ENCODE assay signal across 10 mouse cellular contexts in the genomic region with DNA sequence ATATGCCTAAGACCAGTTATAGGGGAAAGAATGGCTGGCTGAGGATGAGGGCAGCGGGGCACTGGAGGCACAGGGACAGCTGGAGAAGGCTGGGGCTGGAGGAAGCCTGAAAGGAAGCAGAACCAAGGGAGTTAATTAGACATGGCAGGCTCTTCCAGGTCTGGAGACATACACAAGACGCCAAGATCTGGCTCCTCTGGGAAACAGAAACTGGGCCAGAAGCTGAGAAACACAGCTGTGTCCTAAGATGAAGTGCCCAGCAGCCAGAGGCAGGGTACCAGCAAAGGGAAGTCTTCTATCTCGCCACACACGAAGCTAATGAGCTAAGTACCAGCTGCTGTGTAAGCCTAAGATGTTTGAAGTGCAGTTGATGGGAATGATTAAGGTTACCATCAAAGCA.
A peak's percentile ranks its signal among the peaks of the same experiment; 100 is the strongest.
DNase-seq lines count a peak whose midpoint lies in the region; ATAC-seq and TF ChIP-seq lines count a peak whose summit lies in the region.
"Had no signal": no experiment of that assay in that cellular context is flagged by ENCODE, and none has a peak within 500 bp of the region (broad histone marks: within the 10 kb centered on the region; RNA-seq: fewer than 3 reads in every experiment).

No protein-coding gene starts in this region.

- intact Hi-C loops in left cerebral cortex, postnatal 4 days (cut with DNase I) = no loop called here
- intact Hi-C loops in left cerebral cortex, postnatal 25 days (cut with DNase I) = no loop called here

- H3K4me1 ChIP-seq in forebrain, postnatal 0 days (ENCODE audit: insufficient read depth) = no peaks in the 10 kb centered on the region
- H3K4me1 ChIP-seq in midbrain, embryonic 14.5 days (ENCODE audit: control insufficient read depth, insufficient read depth, low read length) = peaks cover 6% of the 10 kb centered on the region; the same call in 1 of the 2 replicates
- H3K4me1 ChIP-seq: liver, embryonic 13.5 days had no signal

- no peak overlapping the region for H3K9ac ChIP-seq in forebrain, postnatal 0 days
- no peak overlapping the region for H3K9ac ChIP-seq in midbrain, embryonic 14.5 days (replicated peaks; ENCODE audit: low read length)
- H3K9ac ChIP-seq: liver, embryonic 13.5 days had no signal

- H3K27me3 ChIP-seq in forebrain, postnatal 0 days (ENCODE audit: insufficient read depth, low read length) = no peaks in the 10 kb centered on the region
- H3K27me3 ChIP-seq in midbrain, embryonic 14.5 days (ENCODE audit: control insufficient read depth, insufficient read depth, low read length) = no peaks in the 10 kb centered on the region
- H3K27me3 ChIP-seq: liver, embryonic 13.5 days had no signal

- no peaks in the 10 kb centered on the region for H3K9me3 ChIP-seq in forebrain, postnatal 0 days (ENCODE audit: low read length)
- H3K9me3 ChIP-seq in midbrain, embryonic 14.5 days (ENCODE audit: control insufficient read depth, low read length) = no peaks in the 10 kb centered on the region
- H3K9me3 ChIP-seq: liver, embryonic 13.5 days had no signal

- DNase-seq in left cerebral cortex, postnatal 4 days = peak; percentile 76
- DNase-seq in left cerebral cortex, postnatal 25 days (ENCODE audit: low spot score in 2 of 2) = no peak
- DNase-seq in forebrain, postnatal 0 days = peak; percentile 37
- DNase-seq in heart, adult 8-10 months (ENCODE audit: low spot score) = peak; percentile 38
- DNase-seq in midbrain, embryonic 14.5 days = peak; percentile 51
- DNase-seq in thymus, adult 18-20 months = no peak
- no peak for DNase-seq in spleen, adult 18-20 months
- DNase-seq: liver, embryonic 13.5 days; thymus, postnatal 25 days had no signal

- peak; percentile 66 for ATAC-seq in forebrain, postnatal 0 days
- ATAC-seq in midbrain, embryonic 14.5 days (ENCODE audit: low FRiP score, low TSS enrichment) = no peak

- no peak overlapping the region for H3K4me2 ChIP-seq in forebrain, postnatal 0 days (ENCODE audit: low read depth)
- no peak overlapping the region for H3K4me2 ChIP-seq in midbrain, embryonic 14.5 days (ENCODE audit: low read length)
- H3K4me2 ChIP-seq: liver, embryonic 13.5 days had no signal

- H3K36me3 ChIP-seq in forebrain, postnatal 0 days (ENCODE audit: insufficient read depth) = no peaks in the 10 kb centered on the region
- H3K36me3 ChIP-seq in midbrain, embryonic 14.5 days (ENCODE audit: control insufficient read depth, insufficient read depth, low read length) = no peaks in the 10 kb centered on the region
- H3K36me3 ChIP-seq: liver, embryonic 13.5 days had no signal

- 35% methylated on average over 4 of the region's 4 CpGs for WGBS in forebrain, postnatal 0 days
- 47% methylated on average over 4 of the region's 4 CpGs for WGBS in midbrain, embryonic 14.5 days

- H3K27ac ChIP-seq in forebrain, postnatal 0 days (ENCODE audit: low read depth, low read length) = no peak overlapping the region
- H3K27ac ChIP-seq in midbrain, embryonic 14.5 days (replicated peaks; ENCODE audit: low read depth, low read length) = peak overlapping the region; percentile 61
- H3K27ac ChIP-seq: kidney, postnatal 0 days; liver, embryonic 13.5 days had no signal

- no peak overlapping the region for H3K4me3 ChIP-seq in forebrain, postnatal 0 days (ENCODE audit: low read depth, low read length)
- H3K4me3 ChIP-seq in midbrain, embryonic 14.5 days (replicated peaks; ENCODE audit: low read depth, low read length) = no peak overlapping the region
- H3K4me3 ChIP-seq: liver, embryonic 13.5 days had no signal

- TF ChIP-seq CTCF in forebrain, postnatal 0 days (IDR thresholded peaks at IDR 0.05; ENCODE audit: low read depth) = no peak

Comparison
In these comparisons a context has a peak if more than half of its experiments do, and no peak if none do; other contexts are left out.
1. DNase-seq: peak in left cerebral cortex, postnatal 4 days (single experiment), forebrain, postnatal 0 days (single experiment), heart, adult 8-10 months (single experiment) and midbrain, embryonic 14.5 days (single experiment); none in left cerebral cortex, postnatal 25 days (0 of 2), thymus, adult 18-20 months (0 of 2) and spleen, adult 18-20 months (0 of 2).